Mouse (Mus musculus): ENCODE results near the gene Syne1. TPM values are rescaled to one million over a fixed set of nuclear protein-coding genes. Genes with fewer than 3 reads are reported as not detected.
A peak's percentile ranks its signal among the peaks of the same experiment; 100 is the strongest.

Gene Syne1
- polyA plus RNA-seq, 1 experiment, result 19.0 TPM

DNA sequence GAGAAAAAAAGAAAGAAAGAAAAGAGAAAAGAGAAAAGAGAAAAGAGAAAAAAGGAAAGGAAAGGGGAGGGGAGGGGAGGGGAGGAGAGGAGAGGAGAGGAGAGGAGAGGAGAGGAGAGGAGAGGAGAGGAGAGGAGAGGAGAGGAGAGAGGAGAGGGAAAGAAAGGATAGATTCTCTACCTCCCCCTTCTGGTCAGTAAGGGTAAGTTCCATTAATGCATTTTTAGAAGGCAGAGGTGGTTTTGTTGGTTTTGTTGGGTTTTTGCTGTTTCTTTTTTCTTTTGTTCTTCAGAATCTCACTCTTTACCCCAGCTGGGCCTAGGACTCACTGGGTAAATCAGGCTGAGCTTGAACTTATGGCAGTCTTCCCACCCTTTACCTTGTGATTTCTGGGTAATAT is 214.9 kb downstream of the Syne1 start:
- no peaks in the 10 kb centered on the region for H3K79me2 ChIP-seq (ENCODE audit: control insufficient read depth, insufficient read depth)
- no peak overlapping the region for H3K4me2 ChIP-seq (ENCODE audit: low read depth)
- H3K36me3 ChIP-seq (ENCODE audit: control insufficient read depth, insufficient read depth), result no peaks in the 10 kb centered on the region
- no peaks in the 10 kb centered on the region for H3K27me3 ChIP-seq (ENCODE audit: control insufficient read depth, insufficient read depth, insufficient read length)
- H3ac ChIP-seq (ENCODE audit: control insufficient read depth, insufficient read length), result no peak overlapping the region
- TF ChIP-seq TCF12 (IDR thresholded peaks at IDR 0.05; ENCODE audit: insufficient read depth, poor library complexity, severe bottlenecking) (no peak), MYOD1 (IDR thresholded peaks at IDR 0.05; ENCODE audit: control insufficient read depth in 1 of 3, insufficient read length in 2 of 3, low read depth in 2 of 3) (no peak), MYOG (IDR thresholded peaks at IDR 0.05; ENCODE audit: control insufficient read depth in 1 of 3, insufficient read depth in 1 of 3, insufficient read length in 2 of 3, low read depth in 2 of 3) (no peak), CEBPB (IDR thresholded peaks at IDR 0.05; ENCODE audit: insufficient read depth, poor library complexity, severe bottlenecking) (no peak), POLR2AphosphoS2 (IDR thresholded peaks at IDR 0.05; ENCODE audit: insufficient read length, low read depth) (no peak), E2F4 (IDR thresholded peaks at IDR 0.05; ENCODE audit: insufficient read depth) (no peak), POLR2A (IDR thresholded peaks at IDR 0.05; ENCODE audit: insufficient read length, low read depth) (no peak), TCF3 (IDR thresholded peaks at IDR 0.05; ENCODE audit: insufficient read length, low read depth) (no peak), MAX (IDR thresholded peaks at IDR 0.05; ENCODE audit: low read depth) (no peak), SRF (IDR thresholded peaks at IDR 0.05; ENCODE audit: control insufficient read depth, insufficient read length, low read depth) (no peak), USF1 (IDR thresholded peaks at IDR 0.05; ENCODE audit: low read depth) (no peak), REST (IDR thresholded peaks at IDR 0.05; ENCODE audit: insufficient read depth, insufficient read length) (no peak)
- no peak overlapping the region for H3K4me3 ChIP-seq

DNA sequence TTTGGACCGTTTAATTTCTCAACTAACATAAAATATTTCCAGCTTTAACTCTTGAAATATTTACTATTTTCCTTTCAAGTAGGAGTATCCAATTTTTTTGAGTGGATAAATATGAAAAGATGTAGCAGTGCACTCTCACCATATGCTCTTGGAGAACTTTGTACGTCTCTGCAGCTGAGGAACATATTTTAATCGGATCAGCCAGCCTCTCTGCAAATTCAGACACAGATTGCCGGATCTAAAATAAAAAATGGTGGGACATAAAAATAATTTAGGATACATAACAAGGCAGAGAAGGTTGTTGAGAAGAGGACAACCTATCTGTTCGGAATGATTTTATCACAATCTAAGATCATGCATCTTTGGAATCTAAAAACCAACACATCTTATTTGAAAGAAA is 218.5 kb downstream of the Syne1 start:
- H3K79me2 ChIP-seq (ENCODE audit: control insufficient read depth, insufficient read depth), result no peaks in the 10 kb centered on the region
- H3ac ChIP-seq (ENCODE audit: control insufficient read depth, insufficient read length), result no peak overlapping the region
- no peak for TF ChIP-seq MAX (IDR thresholded peaks at IDR 0.05; ENCODE audit: low read depth)
- H3K4me3 ChIP-seq, result no peak overlapping the region
- H3K4me2 ChIP-seq (ENCODE audit: low read depth), result no peak overlapping the region
- H3K36me3 ChIP-seq (ENCODE audit: control insufficient read depth, insufficient read depth), result no peaks in the 10 kb centered on the region
- no peaks in the 10 kb centered on the region for H3K27me3 ChIP-seq (ENCODE audit: control insufficient read depth, insufficient read depth, insufficient read length)

DNA sequence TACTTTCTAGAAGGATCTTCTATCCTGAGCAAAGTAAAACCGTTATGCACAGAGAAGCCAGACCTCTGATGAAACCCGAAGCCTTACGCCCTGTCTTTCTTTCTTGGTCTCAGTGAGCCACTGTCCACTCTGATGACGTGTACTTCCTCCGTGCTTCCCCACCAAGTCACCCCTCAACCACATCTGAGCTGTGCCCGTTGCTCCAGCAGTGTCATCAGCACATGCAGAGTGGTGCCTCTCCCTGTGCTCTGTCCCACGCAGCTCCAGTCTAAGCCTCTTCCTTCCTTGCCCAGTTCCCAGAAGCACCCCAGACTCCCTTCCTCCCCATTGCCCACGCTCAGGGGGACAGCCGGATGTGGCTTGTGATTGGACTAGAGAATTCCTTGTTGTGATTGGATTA is 224.6 kb downstream of the Syne1 start:
- Histone ChIP-seq H3K79me2 (ENCODE audit: control insufficient read depth, insufficient read depth) (no peaks in the 10 kb centered on the region), H3K4me3 (no peak overlapping the region), H3K4me2 (ENCODE audit: low read depth) (peak overlapping the region; percentile 12), H3K36me3 (ENCODE audit: control insufficient read depth, insufficient read depth) (no peaks in the 10 kb centered on the region), H3ac (ENCODE audit: control insufficient read depth, insufficient read length) (no peak overlapping the region), H3K27me3 (ENCODE audit: control insufficient read depth, insufficient read depth, insufficient read length) (no peaks in the 10 kb centered on the region)
- TF ChIP-seq REST (IDR thresholded peaks at IDR 0.05; ENCODE audit: insufficient read depth, insufficient read length) (no peak), E2F4 (IDR thresholded peaks at IDR 0.05; ENCODE audit: insufficient read depth) (no peak), POLR2AphosphoS2 (IDR thresholded peaks at IDR 0.05; ENCODE audit: insufficient read length, low read depth) (no peak)

DNA sequence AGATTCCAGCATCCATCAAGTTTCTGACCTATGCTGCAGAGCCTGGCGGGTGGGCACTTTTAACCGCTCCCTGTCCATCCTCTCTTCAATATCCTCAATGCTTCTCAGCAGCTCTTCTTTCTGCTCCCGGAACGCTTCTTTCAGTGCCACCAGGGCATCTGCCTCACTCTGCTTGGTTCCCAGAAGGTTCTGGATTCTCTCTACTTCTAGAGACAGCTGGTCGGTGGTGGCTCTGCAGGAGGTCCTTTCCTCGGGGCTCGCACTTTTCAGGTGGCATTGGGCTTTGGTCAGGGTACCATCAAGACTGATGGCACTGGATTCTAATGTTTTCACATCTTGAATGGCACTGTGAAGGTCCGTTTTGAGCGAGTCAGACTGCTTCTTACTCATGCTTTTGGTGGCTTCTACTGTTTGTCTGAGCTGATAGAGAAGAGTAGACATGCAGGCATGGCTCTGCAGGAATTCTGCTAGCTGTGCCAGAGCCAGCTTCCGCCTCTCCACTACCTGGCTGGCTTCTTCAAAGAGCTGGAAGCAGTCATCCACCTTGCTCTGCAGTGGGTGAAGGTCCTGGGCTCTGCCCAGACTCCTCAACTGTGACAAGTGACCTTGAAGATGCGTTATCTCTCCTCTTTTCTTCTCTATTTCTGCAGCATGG is 227.4 kb downstream of the Syne1 start:
- Histone ChIP-seq H3K79me2 (ENCODE audit: control insufficient read depth, insufficient read depth) (no peaks in the 10 kb centered on the region), H3K27me3 (ENCODE audit: control insufficient read depth, insufficient read depth, insufficient read length) (no peaks in the 10 kb centered on the region), H3ac (ENCODE audit: control insufficient read depth, insufficient read length) (no peak overlapping the region), H3K4me2 (ENCODE audit: low read depth) (no peak overlapping the region), H3K4me3 (no peak overlapping the region), H3K36me3 (ENCODE audit: control insufficient read depth, insufficient read depth) (no peaks in the 10 kb centered on the region)
- TF ChIP-seq TCF12 (IDR thresholded peaks at IDR 0.05; ENCODE audit: insufficient read depth, poor library complexity, severe bottlenecking) (no peak), REST (IDR thresholded peaks at IDR 0.05; ENCODE audit: insufficient read depth, insufficient read length) (no peak), CEBPB (IDR thresholded peaks at IDR 0.05; ENCODE audit: insufficient read depth, poor library complexity, severe bottlenecking) (no peak), E2F4 (IDR thresholded peaks at IDR 0.05; ENCODE audit: insufficient read depth) (no peak), POLR2AphosphoS2 (IDR thresholded peaks at IDR 0.05; ENCODE audit: insufficient read length, low read depth) (no peak), POLR2A (IDR thresholded peaks at IDR 0.05; ENCODE audit: insufficient read length, low read depth) (no peak), MAX (IDR thresholded peaks at IDR 0.05; ENCODE audit: low read depth) (no peak), TCF3 (IDR thresholded peaks at IDR 0.05; ENCODE audit: insufficient read length, low read depth) (no peak), MYOD1 (IDR thresholded peaks at IDR 0.05; ENCODE audit: control insufficient read depth in 1 of 3, insufficient read length in 2 of 3, low read depth in 2 of 3) (no peak), SRF (IDR thresholded peaks at IDR 0.05; ENCODE audit: control insufficient read depth, insufficient read length, low read depth) (no peak), USF1 (IDR thresholded peaks at IDR 0.05; ENCODE audit: low read depth) (no peak), MYOG (IDR thresholded peaks at IDR 0.05; ENCODE audit: control insufficient read depth in 1 of 3, insufficient read depth in 1 of 3, insufficient read length in 2 of 3, low read depth in 2 of 3) (no peak)

DNA sequence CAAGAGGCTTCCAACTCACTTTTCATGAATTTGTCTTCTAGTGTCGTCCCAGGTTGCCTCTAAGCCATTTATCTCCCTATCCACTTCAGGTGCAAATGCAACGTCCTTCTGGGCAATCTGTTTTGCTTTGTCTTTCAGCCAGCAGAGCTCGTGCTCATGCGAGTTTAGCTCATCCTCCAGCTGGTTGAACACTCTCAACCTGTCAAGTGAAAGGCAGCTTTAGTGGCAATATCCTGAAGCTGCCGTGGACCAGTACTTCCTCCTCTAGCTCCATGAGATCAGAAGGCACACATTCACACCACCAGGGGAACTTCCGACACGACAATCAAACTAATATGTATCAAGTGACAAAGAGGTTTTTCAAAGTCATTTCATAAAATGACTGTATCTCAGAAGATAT is 228.7 kb downstream of the Syne1 start:
- Histone ChIP-seq H3K79me2 (ENCODE audit: control insufficient read depth, insufficient read depth) (no peaks in the 10 kb centered on the region), H3K4me2 (ENCODE audit: low read depth) (no peak overlapping the region), H3K36me3 (ENCODE audit: control insufficient read depth, insufficient read depth) (no peaks in the 10 kb centered on the region), H3K27me3 (ENCODE audit: control insufficient read depth, insufficient read depth, insufficient read length) (no peaks in the 10 kb centered on the region), H3ac (ENCODE audit: control insufficient read depth, insufficient read length) (no peak overlapping the region), H3K4me3 (no peak overlapping the region)
- TF ChIP-seq REST (IDR thresholded peaks at IDR 0.05; ENCODE audit: insufficient read depth, insufficient read length) (no peak), E2F4 (IDR thresholded peaks at IDR 0.05; ENCODE audit: insufficient read depth) (no peak)

Data from myocyte (in vitro differentiated cells).